Comparison of ENCODE assay signal across 14 mouse cellular contexts in the genomic region with DNA sequence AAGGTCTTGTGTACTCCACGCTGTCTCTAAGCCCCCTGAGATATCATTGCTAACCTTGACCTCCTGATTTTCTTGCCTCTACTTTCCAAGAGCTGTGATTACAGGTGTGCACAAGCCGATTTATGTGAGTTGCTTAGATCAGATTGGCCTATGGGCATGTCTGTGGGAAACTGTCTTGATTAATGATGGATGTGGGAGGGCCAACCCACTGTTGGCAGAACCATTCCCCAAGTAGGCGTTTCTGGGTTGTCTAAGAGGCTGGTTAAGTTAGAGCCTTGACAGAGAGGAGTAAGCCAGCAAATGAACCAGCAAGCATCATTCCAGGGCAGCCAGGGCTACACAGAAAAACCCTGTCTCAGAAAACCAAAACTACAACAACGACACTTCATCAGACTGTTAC. TPM values are rescaled to one million over a fixed set of nuclear protein-coding genes. Genes with fewer than 3 reads are reported as not detected.
DNase-seq lines count a peak whose midpoint lies in the region; ATAC-seq and TF ChIP-seq lines count a peak whose summit lies in the region.
"Had no signal": no experiment of that assay in that cellular context is flagged by ENCODE, and none has a peak within 500 bp of the region (broad histone marks: within the 10 kb centered on the region; RNA-seq: fewer than 3 reads in every experiment).

No protein-coding gene starts in this region.

- H3ac ChIP-seq in myocyte (ENCODE audit: control insufficient read depth, insufficient read length): no peak overlapping the region

- H3K79me2 ChIP-seq in myocyte (ENCODE audit: control insufficient read depth, insufficient read depth): no peaks in the 10 kb centered on the region

- in situ Hi-C loops in ES-E14 (cut with MboI; ENCODE audit: low sequenced_read_pairs in 2 of 2, unreplicated experiment in 2 of 2): loop anchor here in 1 of 2 experiments (25.0 kb wide), 1 partner anchor 311 kb away; a partner anchor contains a TSS

- H3K27me3 ChIP-seq in kidney, embryonic 15.5 days: no peaks in the 10 kb centered on the region
- no peaks in the 10 kb centered on the region for H3K27me3 ChIP-seq in kidney, embryonic 14.5 days (ENCODE audit: control insufficient read depth, insufficient read depth, low read length)
- H3K27me3 ChIP-seq in myocyte (ENCODE audit: control insufficient read depth, insufficient read depth, insufficient read length): no peaks in the 10 kb centered on the region
- no peaks in the 10 kb centered on the region for H3K27me3 ChIP-seq in midbrain, embryonic 15.5 days (replicated peaks)
- H3K27me3 ChIP-seq: embryonic facial prominence, embryonic 12.5 days; midbrain, embryonic 13.5 days; Patski had no signal

- DNase-seq in 3134 (ENCODE audit: extremely low read depth, insufficient read length, low spot score): peak; percentile 57
- no peak for DNase-seq in ES-E14 (ENCODE audit: low read depth, low spot score)
- no peak for DNase-seq in layer of hippocampus, adult 8-10 months (ENCODE audit: low spot score in 2 of 2)
- DNase-seq: right cerebral cortex, postnatal 14 days; spleen, adult 18-20 months had no signal

- TF ChIP-seq POLR2A in myocyte (IDR thresholded peaks at IDR 0.05; ENCODE audit: insufficient read length, low read depth): no peak

- H3K27ac ChIP-seq in kidney, embryonic 15.5 days: 0 out of 2 replicates have a peak overlapping the region, but pooled peaks have one; percentile 50
- no peak overlapping the region; the same call in 1 of the 2 replicates for H3K27ac ChIP-seq in kidney, embryonic 14.5 days (ENCODE audit: low read depth, low read length)
- peak overlapping the region; percentile 56 for H3K27ac ChIP-seq in ES-E14 (ENCODE audit: insufficient read depth, low read depth, low read length, poor library complexity, severe bottlenecking)
- H3K27ac ChIP-seq in midbrain, embryonic 15.5 days: no peak overlapping the region
- H3K27ac ChIP-seq: embryonic facial prominence, embryonic 12.5 days; layer of hippocampus, adult 2 months; midbrain, embryonic 13.5 days had no signal

- 73% methylated on average over 4 of the region's 4 CpGs for WGBS in kidney, embryonic 15.5 days
- 73% methylated on average over 4 of the region's 4 CpGs for WGBS in kidney, embryonic 14.5 days
- 86% methylated on average over 4 of the region's 4 CpGs for WGBS in midbrain, embryonic 15.5 days

- no peak overlapping the region for H3K4me2 ChIP-seq in kidney, embryonic 15.5 days
- H3K4me2 ChIP-seq in kidney, embryonic 14.5 days (replicated peaks; ENCODE audit: low read depth, low read length): no peak overlapping the region
- peak overlapping the region; percentile 67 for H3K4me2 ChIP-seq in myocyte (ENCODE audit: low read depth)
- no peak overlapping the region for H3K4me2 ChIP-seq in midbrain, embryonic 15.5 days
- H3K4me2 ChIP-seq: embryonic facial prominence, embryonic 12.5 days; midbrain, embryonic 13.5 days had no signal

- H3K9me3 ChIP-seq in kidney, embryonic 15.5 days (replicated peaks): no peaks in the 10 kb centered on the region
- H3K9me3 ChIP-seq in kidney, embryonic 14.5 days (ENCODE audit: control insufficient read depth, low read length): no peaks in the 10 kb centered on the region
- peaks cover 3% of the 10 kb centered on the region; the same call in 1 of the 2 replicates for H3K9me3 ChIP-seq in ES-E14 (ENCODE audit: control insufficient read depth, insufficient read depth, low read depth, low read length)
- H3K9me3 ChIP-seq in midbrain, embryonic 15.5 days: no peaks in the 10 kb centered on the region
- H3K9me3 ChIP-seq: embryonic facial prominence, embryonic 12.5 days; midbrain, embryonic 13.5 days had no signal

- no peaks in the 10 kb centered on the region for H3K36me3 ChIP-seq in kidney, embryonic 15.5 days
- no peaks in the 10 kb centered on the region for H3K36me3 ChIP-seq in kidney, embryonic 14.5 days (ENCODE audit: control insufficient read depth, insufficient read depth, low read length)
- H3K36me3 ChIP-seq in ES-E14 (ENCODE audit: control insufficient read depth, insufficient read depth, low read length, poor library complexity, severe bottlenecking) (no peaks in the 10 kb centered on the region), myocyte (ENCODE audit: control insufficient read depth, insufficient read depth) (no peaks in the 10 kb centered on the region)
- H3K36me3 ChIP-seq in midbrain, embryonic 15.5 days (replicated peaks): no peaks in the 10 kb centered on the region
- H3K36me3 ChIP-seq: embryonic facial prominence, embryonic 12.5 days; midbrain, embryonic 13.5 days had no signal

- peaks cover 17% of the 10 kb centered on the region for H3K4me1 ChIP-seq in kidney, embryonic 15.5 days
- H3K4me1 ChIP-seq in kidney, embryonic 14.5 days (ENCODE audit: control insufficient read depth, insufficient read depth, low read length): peaks cover 3% of the 10 kb centered on the region
- peaks cover 4 to 5% of the 10 kb centered on the region in 2 experiments for H3K4me1 ChIP-seq in ES-E14 (ENCODE audit: control insufficient read depth in 2 of 2, insufficient read depth in 2 of 2, low read length in 2 of 2, poor library complexity in 1 of 2)
- H3K4me1 ChIP-seq in midbrain, embryonic 15.5 days: no peaks in the 10 kb centered on the region
- H3K4me1 ChIP-seq: midbrain, embryonic 13.5 days had no signal

- no peak overlapping the region for H3K9ac ChIP-seq in kidney, embryonic 15.5 days
- no peak overlapping the region for H3K9ac ChIP-seq in kidney, embryonic 14.5 days (ENCODE audit: low read depth, low read length)
- no peak overlapping the region for H3K9ac ChIP-seq in ES-E14 (ENCODE audit: insufficient read depth, low read depth, low read length, poor library complexity, severe bottlenecking)
- H3K9ac ChIP-seq in midbrain, embryonic 15.5 days: no peak overlapping the region
- H3K9ac ChIP-seq: embryonic facial prominence, embryonic 12.5 days; midbrain, embryonic 13.5 days had no signal

- no peak overlapping the region for H3K4me3 ChIP-seq in kidney, embryonic 15.5 days (replicated peaks)
- no peak overlapping the region for H3K4me3 ChIP-seq in kidney, embryonic 14.5 days (ENCODE audit: low read length)
- no peak overlapping the region for H3K4me3 ChIP-seq in ES-E14 (ENCODE audit: insufficient read depth in 1 of 2, low read depth in 1 of 2, low read length in 2 of 2, poor library complexity in 1 of 2, severe bottlenecking in 1 of 2)
- H3K4me3 ChIP-seq in myocyte: no peak overlapping the region
- H3K4me3 ChIP-seq in midbrain, embryonic 15.5 days: no peak overlapping the region
- H3K4me3 ChIP-seq: embryonic facial prominence, embryonic 12.5 days; layer of hippocampus, adult 2 months; midbrain, embryonic 13.5 days had no signal

- no peak for ATAC-seq in kidney, embryonic 15.5 days (replicated peaks; ENCODE audit: low FRiP score)
- no peak for ATAC-seq in kidney, embryonic 14.5 days (ENCODE audit: low FRiP score, low TSS enrichment)
- ATAC-seq in midbrain, embryonic 15.5 days (replicated peaks): no peak
- ATAC-seq: activated CD4-positive, CD25-positive, alpha-beta regulatory T cell, adult 4 months; midbrain, embryonic 13.5 days had no signal

TF ChIP-seq in ES-E14, 5 proteins besides CTCF, POLR2A, EP300 and RAD21:
- TF ChIP-seq ZNF384 (IDR thresholded peaks at IDR 0.05; ENCODE audit: low read depth, low read length) (no peak), MAFK (IDR thresholded peaks at IDR 0.05; ENCODE audit: insufficient read depth, low read depth, low read length) (no peak), HCFC1 (IDR thresholded peaks at IDR 0.05; ENCODE audit: borderline replicate concordance, insufficient read depth, low read length) (no peak), CHD2 (IDR thresholded peaks at IDR 0.05; ENCODE audit: low read depth, low read length) (no peak), ZC3H11A (IDR thresholded peaks at IDR 0.05; ENCODE audit: borderline replicate concordance, low read depth, low read length) (no peak)

TF ChIP-seq in myocyte, 11 proteins besides CTCF, POLR2A, EP300 and RAD21:
- TF ChIP-seq REST (IDR thresholded peaks at IDR 0.05; ENCODE audit: insufficient read depth, insufficient read length): no peak
- no peak for TF ChIP-seq MYOD1 (IDR thresholded peaks at IDR 0.05; ENCODE audit: control insufficient read depth in 1 of 3, insufficient read length in 2 of 3, low read depth in 2 of 3)
- TF ChIP-seq CEBPB (IDR thresholded peaks at IDR 0.05; ENCODE audit: insufficient read depth, poor library complexity, severe bottlenecking): no peak
- TF ChIP-seq MYOG (IDR thresholded peaks at IDR 0.05; ENCODE audit: control insufficient read depth in 1 of 3, insufficient read depth in 1 of 3, insufficient read length in 2 of 3, low read depth in 2 of 3): no peak
- no peak for TF ChIP-seq POLR2AphosphoS2 (IDR thresholded peaks at IDR 0.05; ENCODE audit: insufficient read length, low read depth)
- TF ChIP-seq TCF12 (IDR thresholded peaks at IDR 0.05; ENCODE audit: insufficient read depth, poor library complexity, severe bottlenecking): no peak
- TF ChIP-seq USF1 (IDR thresholded peaks at IDR 0.05; ENCODE audit: low read depth): no peak
- no peak for TF ChIP-seq MAX (IDR thresholded peaks at IDR 0.05; ENCODE audit: low read depth)
- TF ChIP-seq E2F4 (IDR thresholded peaks at IDR 0.05; ENCODE audit: insufficient read depth): no peak
- no peak for TF ChIP-seq TCF3 (IDR thresholded peaks at IDR 0.05; ENCODE audit: insufficient read length, low read depth)
- no peak for TF ChIP-seq SRF (IDR thresholded peaks at IDR 0.05; ENCODE audit: control insufficient read depth, insufficient read length, low read depth)
TF ChIP-seq in myocyte: peak in this region for 0.

RNA-seq across cellular contexts. Expression of a gene that starts 26.3 kb away (rescaled TPM):
- polyA plus RNA-seq in kidney, embryonic 15.5 days (2015; fragmentation: Nextera tagmentation; extraction: Ambion mirVana): 33.1 and 36.6 TPM in 2 replicates
- polyA plus RNA-seq in kidney, embryonic 14.5 days (2014; fragmentation: Nextera tagmentation; extraction: Ambion mirVana): 35.9 and 47.9 TPM in 2 replicates
- 101 and 122 TPM in 2 replicates for total RNA-seq in ES-E14 (2012; rRNA removed)
- 110 TPM for polyA plus RNA-seq in myocyte (2012; fragmentation: generic; extraction: Trizol)
- total RNA-seq in layer of hippocampus, adult 8-10 months (2022): 10 to 100 TPM; 57.9 to 64.6 (median 62.4) TPM
- 38.1 and 42.8 TPM in 2 replicates for polyA plus RNA-seq in midbrain, embryonic 15.5 days (2015; fragmentation: Nextera tagmentation; extraction: Ambion mirVana)

RNA-seq across cellular contexts. Expression of a gene that starts 32.5 kb away (rescaled TPM):
- 2,212 and 2,256 TPM in 2 replicates for polyA plus RNA-seq in kidney, embryonic 15.5 days (2015; fragmentation: Nextera tagmentation; extraction: Ambion mirVana)
- polyA plus RNA-seq in kidney, embryonic 14.5 days (2014; fragmentation: Nextera tagmentation; extraction: Ambion mirVana): 2,275 and 2,927 TPM in 2 replicates
- 430 and 651 TPM in 2 replicates for total RNA-seq in ES-E14 (2012; rRNA removed)
- polyA plus RNA-seq in myocyte (2012; fragmentation: generic; extraction: Trizol): 6,677 TPM
- 100 to 1,000 TPM; 202 to 382 (median 276) TPM for total RNA-seq in layer of hippocampus, adult 8-10 months (2022)
- 4,117 and 4,750 TPM in 2 replicates for polyA plus RNA-seq in midbrain, embryonic 15.5 days (2015; fragmentation: Nextera tagmentation; extraction: Ambion mirVana)

Comparison
In these comparisons a context has a peak if more than half of its experiments do, and no peak if none do; other contexts are left out.
1. H3K27ac ChIP-seq: peak in kidney, embryonic 15.5 days (single experiment) and ES-E14 (single experiment); none in kidney, embryonic 14.5 days (single experiment) and midbrain, embryonic 15.5 days (single experiment).